Mouse (Mus musculus) neural tube, embryonic 10.5 days (tissue): ENCODE measurements around the gene Zfp157.
"Not testable (repeated sequence)": the region's sequence is repeated elsewhere in the genome, so short reads cannot be mapped to it uniquely, and the experiment has no call there.

Source experiments
- DNase-seq: peaks from one replicate; pipeline ENCODE4 v3.0.0-alpha.2; 2017; ENCODE audit warnings: low spot score; ENCODE audit errors: extremely low spot score

Gene Zfp157

DNA sequence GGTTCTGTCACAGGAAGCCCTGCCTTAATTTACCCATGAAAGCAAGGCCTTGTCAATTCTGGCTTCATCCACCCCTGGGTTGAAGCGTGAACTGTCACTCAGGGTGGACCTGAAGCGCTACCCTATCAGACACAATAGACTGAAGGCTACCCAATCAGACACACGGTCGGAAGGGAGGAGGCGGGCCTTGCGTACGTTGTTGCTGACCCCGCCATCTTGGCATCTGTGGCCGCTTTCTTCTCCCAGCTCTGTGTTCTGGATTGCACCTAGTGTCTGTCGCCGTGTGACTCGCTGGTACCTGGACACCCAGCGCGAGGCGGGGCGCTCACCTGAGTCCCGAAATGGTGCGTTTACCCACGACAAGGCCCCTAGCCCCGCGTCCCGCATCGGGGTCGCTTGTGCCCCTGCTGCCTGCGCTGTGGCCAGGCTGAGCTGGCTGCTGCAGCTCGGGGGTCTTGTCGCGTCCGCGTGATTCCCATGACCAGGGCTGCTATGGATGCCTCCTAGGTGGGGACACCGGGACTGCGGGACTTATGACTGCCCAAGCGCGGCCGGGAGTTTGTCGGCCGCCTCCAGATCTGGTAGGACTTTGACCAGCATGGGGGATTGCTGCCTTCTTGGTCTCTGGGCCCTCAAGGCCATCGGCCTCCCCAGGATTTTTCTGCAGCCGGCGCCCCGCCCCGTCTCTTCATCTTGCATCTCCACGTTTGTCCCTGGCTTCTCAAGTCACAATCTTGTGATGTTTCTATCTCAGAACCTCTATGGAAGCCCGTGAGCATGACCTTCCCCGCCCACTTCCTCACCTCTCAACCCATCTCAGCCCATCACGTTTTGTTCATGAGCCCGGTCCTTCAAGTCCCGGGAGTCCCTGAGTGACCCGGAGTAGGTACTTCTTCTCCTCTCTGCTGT is at the start of gene Zfp157:
TSS of gene Zfp157 (plus strand) at position 183 of the 909 bp plus-strand sequence.
- peak; percentile 89 for DNase-seq

DNA sequence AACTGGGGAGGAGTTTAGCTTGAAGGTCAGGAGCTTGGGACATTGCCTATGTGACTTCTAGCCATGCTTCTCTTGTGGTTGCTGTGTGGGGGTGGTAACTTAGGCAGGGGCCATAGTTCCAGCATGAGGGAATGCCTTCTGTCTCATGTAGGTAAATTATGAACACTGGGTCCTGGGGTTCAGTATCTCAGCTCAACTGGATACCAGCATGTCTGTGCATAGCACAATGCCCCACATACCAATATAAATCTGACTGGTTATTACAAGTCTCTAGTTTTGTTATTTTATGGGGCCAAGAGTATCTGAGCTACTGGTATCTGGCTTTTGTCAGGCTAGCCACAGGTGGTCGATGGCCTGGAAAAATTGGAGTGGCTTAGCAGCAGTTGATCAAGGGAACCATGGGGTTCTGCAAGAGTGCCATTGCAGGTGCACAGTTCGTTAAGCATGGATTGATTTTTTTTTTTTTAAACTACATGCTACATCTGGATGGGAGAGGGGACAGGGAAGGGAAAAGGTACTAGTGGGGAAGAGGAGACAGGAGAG is 43.4 kb upstream of the Zfp157 start:
- no peak for DNase-seq

- DNase-seq = not testable (repeated sequence)
Measured at GRCm38 (mm10) chr5:138400431-138400830, 40.8 kb upstream of the Zfp157 start.

- no peak for DNase-seq
Measured at GRCm38 (mm10) chr5:138458371-138458770, 17.1 kb downstream of the Zfp157 start.

DNA sequence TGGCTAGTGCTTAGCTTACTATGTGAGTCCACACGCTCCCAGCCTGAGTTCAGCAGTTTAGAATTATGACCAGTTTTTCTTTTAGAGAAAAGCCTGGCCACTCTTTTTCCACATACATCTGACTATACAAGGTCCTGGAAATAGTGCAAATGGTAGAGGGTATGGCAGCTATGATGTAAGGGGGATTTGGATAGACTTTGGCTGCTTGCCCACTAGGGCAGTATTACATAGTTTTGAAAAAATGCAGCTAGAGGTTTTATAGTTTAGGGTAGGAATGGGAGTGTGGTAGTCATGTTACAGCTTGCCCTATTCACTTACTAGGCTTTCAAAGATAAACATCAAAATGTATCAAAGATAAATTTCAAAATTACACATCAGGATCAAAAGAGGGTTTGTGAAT is 17.8 kb downstream of the Zfp157 start:
- DNase-seq = no peak

DNA sequence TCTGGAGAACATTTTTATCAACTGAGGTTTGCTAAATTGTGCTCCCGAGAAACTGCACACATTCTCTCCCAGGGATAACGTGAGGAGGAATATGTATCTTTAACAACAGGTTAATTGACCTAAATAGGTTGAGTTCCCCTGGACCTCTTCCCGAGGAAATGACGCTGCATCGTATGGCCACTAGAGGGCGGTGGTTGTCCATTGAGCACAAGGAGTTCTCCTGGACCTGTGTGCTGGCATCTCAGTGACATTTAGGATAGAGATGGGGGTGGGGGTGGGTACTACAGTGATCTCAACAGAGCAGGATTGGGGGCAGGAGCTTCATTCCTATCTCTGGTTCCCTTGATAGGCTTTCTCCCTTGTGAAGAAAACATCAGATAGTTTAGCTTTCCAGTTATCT is 32.3 kb downstream of the Zfp157 start:
- DNase-seq = peak; percentile 54

DNA sequence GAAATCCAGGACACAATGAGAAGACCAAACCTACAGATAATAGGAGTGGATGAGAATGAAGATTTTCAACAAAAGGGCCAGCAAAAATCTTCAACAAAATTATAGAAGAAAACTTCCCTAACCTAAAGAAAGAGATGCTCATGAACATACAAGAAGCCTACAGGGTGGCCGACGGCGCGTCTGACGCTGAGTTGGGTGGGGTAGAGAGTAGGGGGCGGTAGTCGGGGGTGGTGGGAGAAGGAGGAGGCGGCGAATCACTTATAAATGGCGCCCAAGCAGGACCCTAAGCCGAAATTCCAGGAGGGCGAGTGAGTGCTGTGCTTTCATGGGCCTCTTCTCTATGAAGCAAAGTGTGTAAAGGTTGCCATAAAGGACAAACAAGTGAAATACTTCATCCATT is 63.3 kb downstream of the Zfp157 start:
- not testable (repeated sequence) for DNase-seq
